Mouse (Mus musculus): ENCODE results near the gene Cxcl3. TPM values are rescaled to one million over a fixed set of nuclear protein-coding genes. Genes with fewer than 3 reads are reported as not detected.
"Not testable (repeated sequence)": the region's sequence is repeated elsewhere in the genome, so short reads cannot be mapped to it uniquely, and the experiment has no call there.

Gene Cxcl3
- total and polyA plus RNA-seq, 3 experiments = 0.10 TPM; not detected in 2

- no peak for DNase-seq
Observed at GRCm38 (mm10) chr5:90790074-90790502, 4.2 kb downstream of the Cxcl3 start.

- DNase-seq = no peak
Observed at GRCm38 (mm10) chr5:90794195-90794625, 8.3 kb downstream of the Cxcl3 start, which contains the start of gene Cxcl15. TSS of gene Cxcl15 (plus strand) at chr5:90794534.

GRCm38 (mm10) chr5:90795392-90795791, 9.5 kb downstream of the Cxcl3 start:
- not testable (repeated sequence) for DNase-seq

GRCm38 (mm10) chr5:90804574-90804973, 18.7 kb downstream of the Cxcl3 start:
- DNase-seq = no peak

GRCm38 (mm10) chr5:90806050-90806449, 20.1 kb downstream of the Cxcl3 start:
- DNase-seq = no peak

GRCm38 (mm10) chr5:90807176-90807950, 21.5 kb downstream of the Cxcl3 start:
- no peak for DNase-seq

- no peak for DNase-seq
Observed at GRCm38 (mm10) chr5:90819756-90820155, 33.9 kb downstream of the Cxcl3 start.

- no peak for DNase-seq
Observed at GRCm38 (mm10) chr5:90832145-90832767, 46.4 kb downstream of the Cxcl3 start.

GRCm38 (mm10) chr5:90832768-90833388, 47.0 kb downstream of the Cxcl3 start:
- DNase-seq = no peak

- no peak for DNase-seq
Observed at GRCm38 (mm10) chr5:90834436-90834835, 48.5 kb downstream of the Cxcl3 start.

- DNase-seq = no peak
Observed at GRCm38 (mm10) chr5:90838582-90838981, 52.7 kb downstream of the Cxcl3 start.

Small RNAs within 50 kb of the gene (microRNA-seq; reads per million reads assigned to microRNA genes)
- 0 reads per million in 2 experiments for gene Gm24322

Other genes with a start within 250 kb of the Cxcl3 start
- under 1 TPM in 1 of 2 experiments, not detected in 1; 0.17 TPM for gene 5830473C10Rik, start 225.0 kb upstream of the Cxcl3 start, total RNA-seq (2021)
- gene 5830473C10Rik, start 225.0 kb upstream of the Cxcl3 start, polyA plus RNA-seq (2012; rRNA removed) = not detected in 2 replicates
- gene Rassf6, start 145.4 kb upstream of the Cxcl3 start, total RNA-seq (2021) = 1 to 10 TPM; 2.8 to 3.4 TPM
- gene Rassf6, start 145.4 kb upstream of the Cxcl3 start, polyA plus RNA-seq (2012; rRNA removed) = 0.33 TPM in 1 of 2 replicates, not detected in the other
- gene Cxcl5, start 26.7 kb upstream of the Cxcl3 start, total RNA-seq (2021) = not detected
- 0.07 TPM in 1 of 2 replicates, not detected in the other for gene Cxcl5, start 26.7 kb upstream of the Cxcl3 start, polyA plus RNA-seq (2012; rRNA removed)
- gene Ppbp, start 17.6 kb upstream of the Cxcl3 start, total RNA-seq (2021) = 1 to 10 TPM; 2.2 to 3.2 TPM
- 0.39 and 0.94 TPM in 2 replicates for gene Ppbp, start 17.6 kb upstream of the Cxcl3 start, polyA plus RNA-seq (2012; rRNA removed)
- 10 to 100 TPM in 1 of 2 experiments, 1 to 10 TPM in 1; 9.5 to 17.8 TPM for gene Pf4, start 13.7 kb upstream of the Cxcl3 start, total RNA-seq (2021)
- gene Pf4, start 13.7 kb upstream of the Cxcl3 start, polyA plus RNA-seq (2012; rRNA removed) = 9.5 and 17.9 TPM in 2 replicates
- gene Cxcl15, start 8.4 kb downstream of the Cxcl3 start, total RNA-seq (2021) = not detected
- not detected in 2 replicates for gene Cxcl15, start 8.4 kb downstream of the Cxcl3 start, polyA plus RNA-seq (2012; rRNA removed)
- under 1 TPM; 0.40 to 0.73 TPM for gene Cxcl1, start 105.1 kb downstream of the Cxcl3 start, total RNA-seq (2021)
- 1.8 and 3.8 TPM in 2 replicates for gene Cxcl1, start 105.1 kb downstream of the Cxcl3 start, polyA plus RNA-seq (2012; rRNA removed)
- gene Cxcl2, start 117.8 kb downstream of the Cxcl3 start, total RNA-seq (2021) = under 1 TPM in 1 of 2 experiments, not detected in 1; 0.35 TPM
- gene Cxcl2, start 117.8 kb downstream of the Cxcl3 start, polyA plus RNA-seq (2012; rRNA removed) = 1.9 TPM in 2 replicates
- gene Mthfd2l, start 145.0 kb downstream of the Cxcl3 start, total RNA-seq (2021) = 10 to 100 TPM; 14.2 to 20.4 TPM
- 29.0 and 64.4 TPM in 2 replicates for gene Mthfd2l, start 145.0 kb downstream of the Cxcl3 start, polyA plus RNA-seq (2012; rRNA removed)
- not detected for gene Epgn, start 241.4 kb downstream of the Cxcl3 start, total RNA-seq (2021)
- not detected in 2 replicates for gene Epgn, start 241.4 kb downstream of the Cxcl3 start, polyA plus RNA-seq (2012; rRNA removed)